Comparison of ENCODE assay signal across 9 mouse cellular contexts in genomic region chr1:120258744-120259143, GRCm38 (mm10). TPM values are rescaled to one million over a fixed set of nuclear protein-coding genes. Genes with fewer than 3 reads are reported as not detected.
DNase-seq lines count a peak whose midpoint lies in the region; ATAC-seq and TF ChIP-seq lines count a peak whose summit lies in the region.
"Had no signal": no experiment of that assay in that cellular context is flagged by ENCODE, and none has a peak within 500 bp of the region (broad histone marks: within the 10 kb centered on the region; RNA-seq: fewer than 3 reads in every experiment).

No protein-coding gene starts in this region.

- peak overlapping the region; percentile 65 for H3K4me3 ChIP-seq in gastrocnemius, adult 2 months
- H3K4me3 ChIP-seq in left cerebral cortex, adult 2 months = no peak overlapping the region

- H3K27ac ChIP-seq in gastrocnemius, adult 2 months = peak overlapping the region; percentile 79
- H3K27ac ChIP-seq in left cerebral cortex, adult 2 months = no peak overlapping the region

- DNase-seq in gastrocnemius, adult 2 months = peak; percentile 71
- no peak for DNase-seq in gastrocnemius, adult 8-10 months (ENCODE audit: low spot score in 2 of 2)
- DNase-seq in naive thymus-derived CD4-positive, alpha-beta T cell, adult 2 months (ENCODE audit: low read depth) = peak; percentile 12
- no peak for DNase-seq in left cerebral cortex, adult 18-20 months (ENCODE audit: low spot score in 2 of 2)
- no peak for DNase-seq in left cerebral cortex, adult 2 months (ENCODE audit: extremely low spot score in 1 of 2, low spot score in 2 of 2)
- DNase-seq in embryo, embryonic 10.5 days (ENCODE audit: low spot score) = no peak

- intact Hi-C loops in gastrocnemius, adult 2 months (cut with DNase I) = no loop called here
- intact Hi-C loops in left cerebral cortex, adult 2 months (cut with DNase I) = no loop called here

- no peak for TF ChIP-seq CTCF in gastrocnemius, adult 2 months (IDR thresholded peaks at IDR 0.05)
- no peak for TF ChIP-seq CTCF in left cerebral cortex, adult 2 months (IDR thresholded peaks at IDR 0.05)

- peak; percentile 58 for ATAC-seq in common myeloid progenitor, adult 5-6 weeks (replicated peaks; ENCODE audit: low read depth, poor library complexity, severe bottlenecking)
- peak; percentile 47 to 63 for ATAC-seq in hematopoietic stem cell, adult 5-6 weeks (replicated peaks in 1 of 2; ENCODE audit: insufficient read depth in 1 of 2, low FRiP score in 2 of 2, low TSS enrichment in 1 of 2, low read depth in 1 of 2, poor library complexity in 2 of 2, severe bottlenecking in 2 of 2)
- ATAC-seq: CD4-positive, CD25-positive, alpha-beta regulatory T cell, adult 4 months had no signal

RNA-seq across cellular contexts. Expression of gene Steap3, which starts 13.8 kb away (rescaled TPM):
- total RNA-seq in gastrocnemius, adult 2 months (2021) = 10 to 100 TPM; 16.0 to 22.1 TPM
- total RNA-seq in gastrocnemius, adult 8-10 months (2022) = 10 to 100 TPM; 14.5 to 19.1 (median 17.8) TPM
- total RNA-seq in common myeloid progenitor, adult 5-6 weeks (2017) = 21.2 and 30.0 TPM in 2 replicates
- 6.1 and 8.1 TPM in 2 replicates for total RNA-seq in hematopoietic stem cell, adult 5-6 weeks (2017)
- 1 to 10 TPM; 4.8 to 5.6 TPM for total RNA-seq in left cerebral cortex, adult 18-20 months (2021)
- 1 to 10 TPM; 5.5 to 5.6 TPM for total RNA-seq in left cerebral cortex, adult 2 months (2021)

Comparison
In these comparisons a context has a peak if more than half of its experiments do, and no peak if none do; other contexts are left out.
1. DNase-seq: peak in gastrocnemius, adult 2 months (single experiment) and naive thymus-derived CD4-positive, alpha-beta T cell, adult 2 months (single experiment); none in gastrocnemius, adult 8-10 months (0 of 2), left cerebral cortex, adult 18-20 months (0 of 2), left cerebral cortex, adult 2 months (0 of 2) and embryo, embryonic 10.5 days (single experiment).